Mouse (Mus musculus): ENCODE measurements around the gene Hnrnpab.

- TF ChIP-seq CTCF (IDR thresholded peaks at IDR 0.05; ENCODE audit: borderline replicate concordance, extremely low read depth, insufficient read depth, insufficient read length) (no peak), POLR2A (IDR thresholded peaks at IDR 0.05; ENCODE audit: borderline replicate concordance, extremely low read depth, insufficient read depth, insufficient read length, poor library complexity, severe bottlenecking) (no peak)
Observed at GRCm38 (mm10) chr11:51652889-51653418, 46.3 kb upstream of the Hnrnpab start.
